Mouse (Mus musculus): Measurements from ENCODE around the gene Bcap31.
A peak's percentile ranks its signal among the peaks of the same experiment; 100 is the strongest.

Gene Bcap31

GRCm38 (mm10) chrX:73676668-73677067 lies 39.3 kb downstream of the Bcap31 start:
- DNase-seq: no peak

GRCm38 (mm10) chrX:73675231-73675630 lies 40.7 kb downstream of the Bcap31 start:
- DNase-seq: no peak

GRCm38 (mm10) chrX:73673968-73674661 lies 41.9 kb downstream of the Bcap31 start:
- peak; percentile 17 for DNase-seq

GRCm38 (mm10) chrX:73673619-73673967 lies 42.4 kb downstream of the Bcap31 start:
- no peak for DNase-seq

GRCm38 (mm10) chrX:73672879-73673618 lies 42.9 kb downstream of the Bcap31 start, which contains the start of gene Slc6a8:
TSS of gene Slc6a8 (plus strand) at chrX:73673150.
- peak; percentile 78 for DNase-seq

GRCm38 (mm10) chrX:73672031-73672431 lies 43.9 kb downstream of the Bcap31 start:
- peak; percentile 59 for DNase-seq

GRCm38 (mm10) chrX:73663143-73663542 lies 52.8 kb downstream of the Bcap31 start:
- DNase-seq: no peak

- no peak for DNase-seq
Measured at GRCm38 (mm10) chrX:73660284-73660665, 55.7 kb downstream of the Bcap31 start.

- no peak for DNase-seq
Measured at GRCm38 (mm10) chrX:73659575-73660283, 56.2 kb downstream of the Bcap31 start, which contains the start of gene Pnck. TSS of gene Pnck (minus strand) at chrX:73660117.

GRCm38 (mm10) chrX:73658936-73659574 lies 56.9 kb downstream of the Bcap31 start:
- no peak for DNase-seq

- no peak for DNase-seq
Measured at GRCm38 (mm10) chrX:73658391-73658790, 57.6 kb downstream of the Bcap31 start.

- DNase-seq: peak; percentile 56
Measured at GRCm38 (mm10) chrX:73655529-73655928, 60.4 kb downstream of the Bcap31 start.

GRCm38 (mm10) chrX:73654177-73654576 lies 61.8 kb downstream of the Bcap31 start:
- DNase-seq: peak; percentile 79

GRCm38 (mm10) chrX:73653392-73653791 lies 62.6 kb downstream of the Bcap31 start:
- no peak for DNase-seq

GRCm38 (mm10) chrX:73650869-73651268 lies 65.1 kb downstream of the Bcap31 start:
- no peak for DNase-seq

GRCm38 (mm10) chrX:73645121-73645520 lies 70.9 kb downstream of the Bcap31 start:
- DNase-seq: no peak

GRCm38 (mm10) chrX:73639901-73640469 lies 76.0 kb downstream of the Bcap31 start:
- no peak for DNase-seq

- DNase-seq: peak; percentile 30
Measured at GRCm38 (mm10) chrX:73639255-73639675, 76.7 kb downstream of the Bcap31 start, which contains the start of gene Dusp9. TSS of gene Dusp9 (plus strand) at chrX:73639419.

GRCm38 (mm10) chrX:73637415-73637814 lies 78.6 kb downstream of the Bcap31 start:
- DNase-seq: no peak

Data from lung, postnatal 14 days (tissue).